Mouse (Mus musculus) kidney, adult 2 months (tissue): ENCODE data around the gene Dcaf4.

ENCODE experiments used
- CTCF ChIP-seq: fragments of 200-500 bp; conservative IDR thresholded peaks from 2 replicates; pipeline ENCODE4 v1.5.1; 2011; ENCODE audit warnings: low read depth, mild to moderate bottlenecking, control low read depth, low read length, moderate library complexity, mixed read lengths; ENCODE audit not compliant: insufficient read depth, insufficient read length
- POLR2A ChIP-seq: fragments of 200-500 bp; IDR thresholded peaks from one replicate; pipeline ENCODE4 v1.6.1; 2011; ENCODE audit warnings: low read depth, low read length, control low read depth

GRCm38 (mm10) chr12:83484855-83485745 is 35.2 kb upstream of the Dcaf4 start:
- TF ChIP-seq POLR2A (no peak), CTCF (no peak)
